Mouse (Mus musculus) adrenal gland, postnatal 36 days (tissue): ENCODE results near the gene Zic4. TPM values are rescaled to one million over a fixed set of nuclear protein-coding genes. Genes with fewer than 3 reads are reported as not detected.

Experiments used
- DNase-seq, 2 experiments: peaks; one replicate each; pipeline ENCODE4 v3.0.0; 2021; ENCODE audit warnings: mixed read lengths in 1 of 2
- total RNA-seq, 2 experiments: library from RNA; stranded (reverse); gene quantifications; 2 replicates each; pipeline ENCODE4 v1.2.3; 2021

Zic4 gene
- total RNA-seq, 2 experiments from 2014 or later, result not detected

DNA sequence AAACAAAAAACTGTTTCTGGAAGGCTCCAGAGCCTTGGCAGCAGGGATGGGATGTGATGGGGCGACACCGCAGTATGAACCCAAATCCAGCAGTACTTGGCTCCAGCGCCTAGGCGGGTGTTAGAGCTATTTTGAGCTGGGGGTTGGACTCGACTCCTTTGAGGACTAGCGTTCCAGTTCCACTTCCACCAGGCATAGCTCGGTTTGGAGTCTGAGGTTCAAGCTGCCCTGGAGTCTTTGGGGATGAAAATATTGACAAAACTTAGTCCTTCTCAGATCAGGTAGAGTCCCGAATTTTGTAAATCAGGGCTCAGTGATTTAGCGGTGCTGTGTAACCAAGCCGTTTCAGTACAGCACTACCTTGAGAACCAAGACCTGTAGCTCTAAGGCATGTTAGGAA is 39.3 kb downstream of the Zic4 start:
- DNase-seq, result no peak

GRCm38 (mm10) chr9:91404229-91404628 is 42.0 kb downstream of the Zic4 start:
- DNase-seq, result no peak

DNA sequence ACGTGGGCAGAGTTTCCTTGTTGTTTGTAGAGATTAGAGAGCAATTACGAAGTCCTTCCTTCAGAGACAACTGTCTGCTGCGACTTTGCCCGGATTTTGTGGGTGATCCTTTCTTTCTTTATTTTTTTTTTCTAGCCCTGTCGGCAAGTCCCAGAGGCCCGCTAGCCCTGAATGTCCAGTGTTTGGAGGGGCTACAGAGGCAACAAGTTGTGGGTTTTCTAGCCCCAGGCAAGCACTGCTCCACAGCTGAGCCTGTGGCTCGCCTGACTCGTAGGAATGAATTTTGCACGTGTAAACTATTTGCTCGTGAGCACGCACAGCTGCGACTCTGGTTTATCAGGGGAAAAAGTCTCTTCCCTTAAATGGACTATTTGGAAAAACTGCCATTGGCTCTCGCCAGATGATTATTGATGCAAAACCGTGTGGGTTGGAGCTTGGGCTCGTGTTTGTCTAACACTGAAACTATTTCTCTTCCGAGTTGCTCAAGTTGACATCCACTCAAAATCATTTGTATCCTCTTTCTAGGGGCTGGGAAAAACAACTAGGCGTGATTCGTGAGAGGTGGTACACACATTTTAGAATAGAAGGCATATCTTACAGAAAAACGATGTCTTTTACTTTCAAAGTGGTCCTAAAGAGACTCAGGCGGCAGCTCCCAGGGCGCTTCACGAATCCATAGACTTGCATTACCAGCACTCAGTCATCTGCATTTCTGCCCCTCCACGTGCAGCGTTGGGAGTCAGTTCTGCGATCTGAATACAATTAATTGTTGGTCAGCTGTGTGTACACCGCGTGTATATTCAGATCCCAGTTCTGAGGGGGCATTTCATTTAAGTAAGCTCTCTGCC is 42.9 kb downstream of the Zic4 start:
- no peak for DNase-seq

DNA sequence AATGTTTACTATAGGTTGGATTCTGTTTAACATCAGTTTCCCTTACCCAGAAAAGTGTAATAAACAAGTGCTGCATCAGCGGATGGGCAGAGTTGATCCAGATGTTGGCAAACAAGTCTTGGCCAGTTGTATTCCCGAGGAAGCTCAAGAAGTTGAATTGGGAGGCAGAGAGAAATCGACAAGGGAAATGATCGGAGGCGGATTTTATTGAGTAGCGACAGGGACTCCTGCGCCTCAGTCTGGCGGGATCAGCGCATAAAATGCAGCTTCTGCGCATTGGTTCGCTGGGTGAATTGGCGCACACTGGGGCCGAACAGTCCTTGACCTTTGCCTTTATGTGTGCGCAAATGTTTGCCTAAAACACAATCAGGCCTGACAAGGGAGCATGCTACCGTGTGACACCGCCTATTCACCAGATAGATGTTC is 43.6 kb downstream of the Zic4 start:
- no peak for DNase-seq

GRCm38 (mm10) chr9:91406258-91406763 is 44.1 kb downstream of the Zic4 start:
- DNase-seq, result no peak

GRCm38 (mm10) chr9:91409771-91410170 is 47.6 kb downstream of the Zic4 start:
- DNase-seq, result no peak

DNA sequence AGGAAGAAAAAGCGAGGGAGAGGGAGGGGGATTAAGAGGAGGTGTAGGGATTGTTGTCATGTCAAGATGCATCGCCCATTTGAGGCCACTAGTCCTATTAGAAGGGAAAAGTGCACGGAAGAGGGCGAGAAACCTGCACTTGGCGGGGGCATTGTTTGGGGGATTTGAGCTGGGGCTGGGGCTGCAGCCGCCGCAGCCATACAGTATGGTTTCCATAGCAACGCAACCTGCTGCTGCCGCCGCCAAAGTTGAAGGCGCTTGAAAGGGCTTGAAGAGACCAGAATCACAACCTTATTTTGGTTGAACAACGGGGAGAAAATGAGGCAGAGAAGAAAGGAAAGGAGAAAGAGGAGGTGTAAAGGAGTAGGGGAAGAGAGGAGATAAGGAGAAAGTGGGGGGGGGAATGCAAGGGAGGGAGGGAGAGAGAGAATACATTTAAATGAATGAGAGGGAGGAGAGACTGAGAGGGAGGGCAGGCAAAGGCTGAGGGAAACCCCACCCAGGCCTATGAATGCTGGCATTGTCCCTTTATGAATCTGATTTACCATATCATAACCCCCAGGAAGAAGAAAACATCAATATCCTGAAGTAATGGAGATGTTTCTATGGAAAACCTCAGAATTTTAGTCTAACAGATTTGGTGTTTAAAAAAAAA is 51.9 kb downstream of the Zic4 start:
- DNase-seq, result no peak

GRCm38 (mm10) chr9:91420441-91420840 is 58.2 kb downstream of the Zic4 start:
- no peak for DNase-seq

Other genes with a start within 250 kb of the Zic4 start
- gene Zic1, start 3.4 kb downstream of the Zic4 start, total RNA-seq, result not detected